Mouse (Mus musculus) megakaryocyte, embryonic 14.5 days (primary cell): ENCODE results near the gene Tex9.

Experiments
- FLI1 ChIP-seq: IDR thresholded peaks from 2 replicates; pipeline ENCODE4 v1.6.1; 2012; ENCODE audit warnings: low read length, inconsistent platforms, mixed read lengths
- GATA1 ChIP-seq: IDR thresholded peaks from 3 replicates; pipeline ENCODE4 v1.6.1; 2012; ENCODE audit warnings: mixed read lengths, low read length, inconsistent platforms, borderline replicate concordance

DNA sequence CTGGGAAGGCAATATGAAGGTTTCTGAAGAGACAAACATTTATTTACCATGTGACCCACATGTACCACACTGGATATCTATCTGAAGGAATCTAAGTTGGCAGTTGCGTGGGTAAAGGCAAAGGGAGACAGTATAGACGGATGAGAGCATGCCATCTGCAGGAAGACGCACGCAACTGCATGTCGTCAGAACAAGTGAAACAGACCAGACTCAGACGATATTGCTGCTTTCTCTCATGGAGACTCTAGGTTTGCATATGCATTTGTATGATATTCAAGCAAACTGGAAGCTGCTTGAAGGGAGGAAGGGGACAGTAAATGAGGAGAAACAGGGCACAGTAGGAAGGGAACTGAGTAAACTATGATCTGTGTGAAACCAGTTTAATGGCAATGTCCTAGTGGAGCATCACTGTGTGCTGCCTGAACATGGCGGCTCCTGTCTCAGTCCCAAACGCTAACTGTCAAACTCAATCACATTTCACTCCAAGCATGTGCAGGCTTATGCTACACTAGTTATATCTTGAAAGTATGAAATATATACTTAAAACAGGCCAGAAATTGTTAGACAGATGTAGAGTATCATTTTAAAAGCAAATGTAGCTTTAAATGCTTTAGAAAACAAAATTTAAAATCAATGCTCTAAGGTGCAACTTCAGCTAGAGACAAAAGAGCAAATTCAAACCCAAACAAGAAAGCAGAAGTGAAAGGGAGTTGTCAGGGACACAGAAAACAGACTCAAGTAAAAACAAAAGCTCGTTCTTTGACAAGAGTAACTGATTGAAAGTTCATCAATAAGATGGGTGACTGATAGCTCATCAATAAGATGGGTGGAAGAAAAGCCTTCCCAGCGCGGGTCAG, 24.2 kb downstream of the Tex9 start:
- TF ChIP-seq GATA1, result no peak
- no peak for TF ChIP-seq FLI1
